Mouse (Mus musculus) cortical plate, adult 2 months (tissue): ENCODE data around the gene Gm28035.

ENCODE experiments used
- CTCF ChIP-seq: fragments of 200-500 bp; IDR thresholded peaks from 2 replicates; pipeline ENCODE4 v1.5.1; 2011; ENCODE audit warnings: mild to moderate bottlenecking, control low read depth, low read length; ENCODE audit not compliant: insufficient read depth; ENCODE audit errors: extremely low read depth
- POLR2A ChIP-seq: fragments of 200-500 bp; IDR thresholded peaks from 2 replicates; pipeline ENCODE4 v1.6.1; 2011; ENCODE audit warnings: mild to moderate bottlenecking, low read length, control low read depth; ENCODE audit not compliant: insufficient read depth; ENCODE audit errors: extremely low read depth

DNA sequence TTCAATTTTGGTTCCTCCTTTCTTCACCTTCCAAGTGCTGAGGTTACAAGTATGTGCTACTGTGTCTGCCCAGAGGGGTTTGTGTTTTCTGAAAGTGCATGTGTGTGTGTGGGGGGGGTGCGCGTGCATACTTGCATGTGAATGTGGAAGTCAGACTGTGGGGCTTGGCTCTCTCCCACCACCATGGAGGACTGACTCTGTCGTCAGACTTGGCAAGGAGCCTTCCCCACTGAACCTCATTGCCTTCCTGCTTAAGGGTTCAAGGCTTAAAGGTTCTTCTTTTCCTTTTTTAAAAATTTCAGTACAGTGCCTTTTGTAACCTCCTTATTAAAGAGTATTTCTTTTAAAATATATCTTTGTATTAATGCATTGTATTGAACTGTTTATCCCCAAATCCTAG lies 88.4 kb downstream of the Gm28035 start:
- TF ChIP-seq CTCF, result no peak
- no peak for TF ChIP-seq POLR2A
